Mouse (Mus musculus) CH12.LX (cell line): Measurements from ENCODE around the gene Pf4. TPM values are rescaled to one million over a fixed set of nuclear protein-coding genes. Genes with fewer than 3 reads are reported as not detected.

Experiments
- DNase-seq: peaks from one replicate; pipeline ENCODE4 v3.0.0-alpha.2; 2013; ENCODE audit errors: extremely low read depth
- H3K27ac ChIP-seq: 2 replicates; pipeline ENCODE4 v1.5.1; 2012; ENCODE audit warnings: low read depth, mild to moderate bottlenecking, control low read depth, moderate library complexity; ENCODE audit not compliant: insufficient read depth
- H3K27me3 ChIP-seq: replicated peaks from 2 replicates; pipeline ENCODE3; 2012; ENCODE audit warnings: inconsistent platforms
- H3K36me3 ChIP-seq, 2 experiments: replicated peaks in 1 of 2; 2 replicates each; pipeline versions ENCODE3 to v1.6.1; 2012; ENCODE audit warnings: inconsistent platforms in 1 of 2, low read length in 1 of 2, mild to moderate bottlenecking in 1 of 2, mixed read lengths in 1 of 2, moderate library complexity in 1 of 2; ENCODE audit not compliant: control insufficient read depth in 1 of 2, insufficient read depth in 1 of 2
- H3K4me1 ChIP-seq, 2 experiments: 2 replicates each; pipeline ENCODE4 v1.6.1; 2012; ENCODE audit warnings: inconsistent platforms in 1 of 2, moderate library complexity in 1 of 2; ENCODE audit not compliant: insufficient read depth in 2 of 2, control insufficient read depth in 1 of 2
- H3K4me2 ChIP-seq: 2 replicates; pipeline ENCODE4 v1.6.1; 2012; ENCODE audit warnings: low read depth, mild to moderate bottlenecking, control low read depth; ENCODE audit not compliant: poor library complexity, insufficient read depth, severe bottlenecking
- H3K4me3 ChIP-seq, 3 experiments: fragments of 150-350 bp in 1 of 3; sonication (generic) in 1 of 3; replicated peaks in 1 of 3; 2 replicates each; pipeline versions ENCODE3 to v1.5.1; 2011 to 2012; ENCODE audit warnings: low read depth in 2 of 3, low read length in 2 of 3, mild to moderate bottlenecking in 2 of 3, moderate library complexity in 2 of 3, control low read depth in 1 of 3, improper control_type of control experiment in 1 of 3, inconsistent platforms in 1 of 3, mixed read lengths in 1 of 3; ENCODE audit not compliant: poor library complexity in 1 of 3
- H3K79me2 ChIP-seq: replicated peaks from 2 replicates; pipeline ENCODE4 v1.6.1; 2012; ENCODE audit warnings: mild to moderate bottlenecking, moderate library complexity; ENCODE audit not compliant: control insufficient read depth, poor library complexity, insufficient read depth, severe bottlenecking; ENCODE audit errors: extremely low read depth
- H3K9ac ChIP-seq: 2 replicates; pipeline ENCODE4 v1.6.1; 2012; ENCODE audit warnings: low read depth, mild to moderate bottlenecking, control low read depth, moderate library complexity; ENCODE audit not compliant: insufficient read depth
- H3K9me3 ChIP-seq: replicated peaks from 2 replicates; pipeline ENCODE3; 2012; ENCODE audit warnings: low read length, inconsistent platforms, mixed read lengths
- BHLHE40 ChIP-seq: IDR thresholded peaks from 2 replicates; pipeline ENCODE4 v1.6.1; 2011; ENCODE audit warnings: mild to moderate bottlenecking, low read depth, low read length, improper control_type of control experiment
- CHD2 ChIP-seq: IDR thresholded peaks from 2 replicates; pipeline ENCODE4 v1.6.1; 2011; ENCODE audit warnings: low read length, improper control_type of control experiment
- CTCF ChIP-seq, 2 experiments: IDR thresholded peaks in 1 of 2; conservative IDR thresholded peaks in 1 of 2; 2 replicates each; pipeline ENCODE4 v1.5.1; 2011 to 2012; ENCODE audit warnings: low read depth in 2 of 2, low read length in 2 of 2, improper control_type of control experiment in 1 of 2, inconsistent platforms in 1 of 2, mild to moderate bottlenecking in 1 of 2, moderate library complexity in 1 of 2
- E2F4 ChIP-seq: IDR thresholded peaks from 2 replicates; pipeline ENCODE4 v1.6.1; 2011; ENCODE audit warnings: low read depth, low read length, improper control_type of control experiment; ENCODE audit not compliant: insufficient replicate concordance
- ELF1 ChIP-seq: IDR thresholded peaks from 2 replicates; pipeline ENCODE4 v1.6.1; 2014; ENCODE audit warnings: low read depth, mild to moderate bottlenecking, inconsistent platforms, low read length, improper control_type of control experiment
- ETS1 ChIP-seq: conservative IDR thresholded peaks from 2 replicates; pipeline ENCODE4 v1.6.1; 2012; ENCODE audit warnings: low read depth, mild to moderate bottlenecking, inconsistent platforms, low read length, improper control_type of control experiment, moderate library complexity
- HCFC1 ChIP-seq: IDR thresholded peaks from 2 replicates; pipeline ENCODE4 v1.6.1; 2012; ENCODE audit warnings: low read depth, mild to moderate bottlenecking, inconsistent platforms, low read length, improper control_type of control experiment
- JUN ChIP-seq: IDR thresholded peaks from 2 replicates; pipeline ENCODE4 v1.6.1; 2011; ENCODE audit warnings: low read depth, mild to moderate bottlenecking, low read length, improper control_type of control experiment, moderate library complexity; ENCODE audit not compliant: insufficient read depth
- JUND ChIP-seq: conservative IDR thresholded peaks from 2 replicates; pipeline ENCODE4 v1.6.1; 2011; ENCODE audit warnings: low read depth, low read length, improper control_type of control experiment
- MAFK ChIP-seq: IDR thresholded peaks from 2 replicates; pipeline ENCODE4 v1.6.1; 2011; ENCODE audit warnings: low read length, improper control_type of control experiment; ENCODE audit not compliant: insufficient replicate concordance
- MAX ChIP-seq: IDR thresholded peaks from 2 replicates; pipeline ENCODE4 v1.6.1; 2011; ENCODE audit warnings: low read length, improper control_type of control experiment
- MAZ ChIP-seq: IDR thresholded peaks from 2 replicates; pipeline ENCODE4 v1.6.1; 2012; ENCODE audit warnings: low read depth, mild to moderate bottlenecking, inconsistent platforms, low read length, improper control_type of control experiment, moderate library complexity
- MEF2A ChIP-seq: IDR thresholded peaks from 2 replicates; pipeline ENCODE4 v1.6.1; 2014; ENCODE audit warnings: low read depth, mild to moderate bottlenecking, inconsistent platforms, low read length, improper control_type of control experiment, borderline replicate concordance
- MYC ChIP-seq: IDR thresholded peaks from 2 replicates; pipeline ENCODE4 v1.6.1; 2011; ENCODE audit warnings: low read depth, mild to moderate bottlenecking, improper control_type of control experiment, low read length
- NRF1 ChIP-seq: IDR thresholded peaks from 2 replicates; pipeline ENCODE4 v1.6.1; 2014; ENCODE audit warnings: low read depth, mild to moderate bottlenecking, inconsistent platforms, low read length, improper control_type of control experiment, moderate library complexity
- POLR2A ChIP-seq: IDR thresholded peaks from 2 replicates; pipeline ENCODE4 v1.6.1; 2011; ENCODE audit warnings: low read depth, mild to moderate bottlenecking, improper control_type of control experiment, low read length
- POLR2AphosphoS2 ChIP-seq: IDR thresholded peaks from 2 replicates; pipeline ENCODE4 v1.6.1; 2011; ENCODE audit warnings: low read depth, low read length, improper control_type of control experiment
- RCOR1 ChIP-seq: conservative IDR thresholded peaks from 2 replicates; pipeline ENCODE4 v1.6.1; 2012; ENCODE audit warnings: low read depth, mild to moderate bottlenecking, inconsistent platforms, low read length, improper control_type of control experiment
- SIN3A ChIP-seq: IDR thresholded peaks from 2 replicates; pipeline ENCODE4 v1.6.1; 2012; ENCODE audit warnings: low read length, improper control_type of control experiment, inconsistent platforms
- SMC3 ChIP-seq: IDR thresholded peaks from 2 replicates; pipeline ENCODE4 v1.6.1; 2011; ENCODE audit warnings: low read depth, low read length, improper control_type of control experiment
- TBP ChIP-seq: conservative IDR thresholded peaks from 2 replicates; pipeline ENCODE4 v1.6.1; 2011; ENCODE audit warnings: low read depth, low read length, improper control_type of control experiment
- TCF12 ChIP-seq: IDR thresholded peaks from 2 replicates; pipeline ENCODE4 v1.6.1; 2014; ENCODE audit warnings: low read depth, mild to moderate bottlenecking, inconsistent platforms, low read length, improper control_type of control experiment
- USF1 ChIP-seq: IDR thresholded peaks from 2 replicates; pipeline ENCODE4 v1.6.1; 2014; ENCODE audit warnings: low read depth, mild to moderate bottlenecking, inconsistent platforms, low read length, improper control_type of control experiment
- USF2 ChIP-seq: conservative IDR thresholded peaks from 2 replicates; pipeline ENCODE4 v1.6.1; 2011; ENCODE audit warnings: low read depth, low read length, improper control_type of control experiment
- ZMIZ1 ChIP-seq: IDR thresholded peaks from 2 replicates; pipeline ENCODE4 v1.6.1; 2012; ENCODE audit warnings: low read depth, mild to moderate bottlenecking, inconsistent platforms, low read length, improper control_type of control experiment
- ZNF384 ChIP-seq: IDR thresholded peaks from 2 replicates; pipeline ENCODE4 v1.6.1; 2012; ENCODE audit warnings: low read depth, low read length, improper control_type of control experiment, inconsistent platforms
- dilution Hi-C: fragments of 300-500 bp; cut with MboI; formaldehyde crosslinking; loops from 2 replicates; pipeline ENCODE4 v1.14.3; 2020; ENCODE audit warnings: low sequenced_read_pairs; ENCODE audit not compliant: extremely low pct_unique_long_range_greater_than_20kb, extremely low pct_ligation_motif_present
- in situ Hi-C: fragments of 300-500 bp; cut with MboI; formaldehyde crosslinking; loops from 3 replicates; pipeline ENCODE4 v1.14.3; 2019; ENCODE audit warnings: low sequenced_read_pairs, low pct_ligation_motif_present, low pct_unique_long_range_greater_than_20kb, mixed read lengths
- polyA plus RNA-seq: library from polyadenylated mRNA; unstranded; fragments of >175 nt; gene quantifications from 2 replicates; pipeline ENCODE4 v1.2.1, GENCODE M21; 2012; ENCODE audit warnings: low read depth; ENCODE audit not compliant: insufficient read length
- total RNA-seq, 2 experiments: library from RNA; depleted of rRNA; stranded (reverse); fragments of 300-350 nt in 1 of 2; fragments of >200 nt in 1 of 2; gene quantifications; 2 replicates each; pipeline ENCODE4 v1.2.3; 2012 to 2014

The Pf4 gene
- total and polyA plus RNA-seq, 3 experiments, result not detected

DNA sequence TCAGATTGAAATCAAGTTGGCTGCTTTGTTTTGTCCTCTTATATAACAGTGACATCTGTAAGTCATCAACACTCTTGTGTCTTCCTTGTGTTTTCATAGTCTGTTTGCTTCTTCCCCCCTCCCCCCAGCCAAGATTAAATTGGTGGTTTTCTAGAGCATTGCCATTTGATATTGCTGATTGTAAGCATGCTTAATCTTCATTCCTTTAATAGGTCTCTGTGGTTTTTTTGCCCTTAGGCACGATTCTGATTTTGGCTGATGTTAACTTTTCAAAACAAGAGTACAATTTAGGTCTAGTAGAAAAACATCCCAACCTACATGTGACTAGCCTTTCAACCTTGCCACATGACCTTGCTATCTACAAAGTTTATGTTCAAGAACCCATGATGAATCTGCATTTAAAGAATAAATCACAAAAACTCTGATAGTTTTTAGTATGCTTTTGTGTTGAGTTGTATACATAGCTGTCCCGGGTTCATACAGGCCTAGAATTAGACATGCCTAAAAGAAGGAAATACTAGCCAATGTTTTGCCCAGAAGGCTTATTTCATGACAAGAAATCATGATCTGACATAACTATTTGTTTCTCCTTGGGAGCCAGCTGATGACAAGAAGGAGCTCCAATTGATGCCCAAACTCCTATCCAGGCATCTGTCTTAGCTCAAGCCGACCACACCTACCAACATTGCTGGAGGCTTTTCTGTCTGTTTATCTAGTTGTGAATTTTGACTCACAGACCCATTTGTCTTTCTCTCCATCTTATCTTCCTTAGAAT, 35.1 kb downstream of the Pf4 start:
- H3K79me2 ChIP-seq, result no peaks in the 10 kb centered on the region
- H3K36me3 ChIP-seq, result no peaks in the 10 kb centered on the region
- no peak overlapping the region for H3K9ac ChIP-seq
- H3K27ac ChIP-seq, result no peak overlapping the region
- TF ChIP-seq NRF1, result no peak
- TF ChIP-seq ZMIZ1, result no peak
- no peak for TF ChIP-seq USF2
- no peak for TF ChIP-seq RCOR1
- TF ChIP-seq ELF1, result no peak
- TF ChIP-seq JUND, result no peak
- no peak for TF ChIP-seq ETS1
- TF ChIP-seq JUN, result no peak
- TF ChIP-seq MAX, result no peak
- TF ChIP-seq POLR2A, result no peak
- TF ChIP-seq CTCF (conservative IDR thresholded peaks at IDR 0.05 in 1 of 2, IDR thresholded peaks at IDR 0.05 in 1 of 2; ENCODE audit: low read depth in 2 of 2, low read length in 2 of 2), result no peak
- TF ChIP-seq BHLHE40, result no peak
- no peak for TF ChIP-seq MAZ
- no peak for TF ChIP-seq CHD2
- no peak for TF ChIP-seq MEF2A
- TF ChIP-seq MYC, result no peak
- no peak for TF ChIP-seq SMC3
- TF ChIP-seq MAFK, result no peak
- H3K27me3 ChIP-seq, result no peaks in the 10 kb centered on the region
- no peaks in the 10 kb centered on the region for H3K9me3 ChIP-seq
- dilution Hi-C loops (no loop called here), in situ Hi-C loops (no loop called here)
- H3K4me2 ChIP-seq, result no peak overlapping the region
- DNase-seq, result no peak
- H3K4me3 ChIP-seq, result no peak overlapping the region
- no peaks in the 10 kb centered on the region for H3K4me1 ChIP-seq

GRCm38 (mm10) chr5:90819756-90820155, 47.5 kb downstream of the Pf4 start:
- Histone ChIP-seq H3K4me1 (no peaks in the 10 kb centered on the region), H3K9ac (no peak overlapping the region), H3K79me2 (no peaks in the 10 kb centered on the region), H3K4me3 (no peak overlapping the region), H3K4me2 (no peak overlapping the region), H3K9me3 (no peaks in the 10 kb centered on the region), H3K36me3 (no peaks in the 10 kb centered on the region), H3K27ac (no peak overlapping the region), H3K27me3 (no peaks in the 10 kb centered on the region)
- DNase-seq, result no peak
- dilution Hi-C loops (no loop called here), in situ Hi-C loops (no loop called here)
- TF ChIP-seq HCFC1 (no peak), USF2 (no peak), SMC3 (no peak), ZMIZ1 (no peak), JUN (no peak), MEF2A (no peak), TBP (no peak), E2F4 (no peak), CTCF (conservative IDR thresholded peaks at IDR 0.05 in 1 of 2, IDR thresholded peaks at IDR 0.05 in 1 of 2; ENCODE audit: low read depth in 2 of 2, low read length in 2 of 2) (no peak), POLR2AphosphoS2 (no peak), CHD2 (no peak), SIN3A (no peak), ZNF384 (no peak), USF1 (no peak), ELF1 (no peak), MAX (no peak), TCF12 (no peak)
